Mouse (Mus musculus): Measurements from ENCODE around the gene Psmd3. TPM values are rescaled to one million over a fixed set of nuclear protein-coding genes. Genes with fewer than 3 reads are reported as not detected.

Psmd3 gene
- 165 and 173 TPM in 2 replicates for polyA plus RNA-seq (2012; rRNA removed)

DNA sequence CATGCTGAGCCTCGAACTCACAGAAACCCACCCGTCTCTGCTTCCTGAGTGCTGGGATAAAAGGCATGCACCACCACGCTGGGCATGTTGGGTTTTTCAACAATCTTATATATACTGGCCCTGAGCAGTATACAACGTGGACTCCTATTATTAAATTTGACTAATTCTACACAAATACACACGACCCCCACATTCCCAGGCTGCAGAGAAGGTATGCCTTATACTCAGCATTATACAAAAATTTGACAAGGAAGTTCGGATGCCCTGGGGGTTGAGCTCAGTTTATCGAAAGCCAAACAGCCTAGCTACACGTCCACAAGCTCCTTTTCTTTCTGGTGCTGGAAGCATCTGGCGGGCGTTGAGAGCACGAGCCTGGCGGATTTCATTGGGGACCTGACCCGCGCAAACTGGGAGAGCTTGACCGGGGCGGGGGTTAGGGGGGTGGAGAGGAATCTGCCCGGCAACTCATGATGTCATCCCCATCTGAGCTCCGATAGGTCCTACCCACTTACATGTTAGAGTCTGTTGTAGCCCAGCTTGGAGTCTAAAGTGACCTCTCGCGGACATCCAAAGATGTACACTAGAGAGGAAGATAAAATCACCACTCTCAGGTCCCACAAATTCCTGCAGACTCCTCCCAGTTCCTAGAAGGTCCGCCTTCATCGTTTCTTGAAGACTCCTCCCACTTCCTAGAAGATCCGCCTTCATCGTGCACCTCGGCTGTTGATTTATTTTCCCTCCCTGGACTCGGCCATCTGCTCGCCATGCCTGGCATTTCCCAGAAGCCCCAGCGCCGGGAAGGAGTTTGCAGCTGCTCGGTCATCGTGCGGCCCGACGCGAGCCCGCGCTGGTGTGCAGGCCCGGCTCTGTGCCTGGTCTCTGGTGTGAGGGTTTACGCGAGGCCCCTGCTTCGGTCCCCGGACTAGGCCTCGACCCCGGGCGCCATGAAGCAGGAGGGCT is at the start of gene Psmd3:
Psmd3 (plus strand) TSS at position 769 of the 960 bp plus-strand sequence.

DNA sequence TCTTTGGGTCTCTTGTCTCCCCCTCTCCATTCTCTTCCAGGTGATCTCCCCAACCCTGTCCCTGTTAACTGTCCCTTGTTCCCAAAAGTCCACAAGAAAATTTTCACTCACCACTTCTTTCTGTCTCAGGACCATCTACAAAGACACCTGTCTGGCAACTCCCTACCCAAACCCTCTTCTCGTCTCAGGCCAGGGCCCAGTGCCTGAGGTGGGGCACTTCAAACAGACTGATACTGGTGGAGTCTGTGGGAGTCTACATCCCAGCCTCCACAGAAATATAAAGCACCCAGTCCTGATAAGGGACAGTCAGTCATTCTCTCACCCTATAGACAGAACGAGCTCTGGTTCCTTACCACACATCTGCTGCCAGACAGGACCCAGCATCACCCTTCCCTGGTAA is 35.9 kb upstream of the Psmd3 start, which contains the start of gene Gsdma2:
Gsdma2 (plus strand) TSS at position 301 of the 400 bp plus-strand sequence.

DNA sequence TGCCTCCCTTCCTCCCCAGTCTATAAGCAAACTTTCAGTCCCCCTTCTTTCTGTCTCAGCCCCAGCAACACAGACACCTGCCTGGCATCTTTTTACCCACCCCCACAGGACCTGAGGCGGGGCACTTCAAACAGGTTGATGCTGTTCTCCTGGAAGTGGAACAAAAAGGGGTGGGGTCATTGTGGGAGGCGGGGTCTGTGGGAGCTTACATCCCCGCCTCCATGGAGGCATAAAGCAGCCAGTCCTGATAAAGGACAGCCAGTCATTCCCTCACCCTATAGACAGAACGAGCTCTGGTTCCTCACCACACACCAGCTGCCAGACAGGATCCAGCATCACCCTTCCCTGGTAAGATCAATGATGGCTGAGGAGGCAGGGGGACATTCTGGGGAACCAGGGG is 18.3 kb upstream of the Psmd3 start, which contains the start of gene Gsdma:
Gsdma (plus strand) TSS at position 261 of the 400 bp plus-strand sequence.

DNA sequence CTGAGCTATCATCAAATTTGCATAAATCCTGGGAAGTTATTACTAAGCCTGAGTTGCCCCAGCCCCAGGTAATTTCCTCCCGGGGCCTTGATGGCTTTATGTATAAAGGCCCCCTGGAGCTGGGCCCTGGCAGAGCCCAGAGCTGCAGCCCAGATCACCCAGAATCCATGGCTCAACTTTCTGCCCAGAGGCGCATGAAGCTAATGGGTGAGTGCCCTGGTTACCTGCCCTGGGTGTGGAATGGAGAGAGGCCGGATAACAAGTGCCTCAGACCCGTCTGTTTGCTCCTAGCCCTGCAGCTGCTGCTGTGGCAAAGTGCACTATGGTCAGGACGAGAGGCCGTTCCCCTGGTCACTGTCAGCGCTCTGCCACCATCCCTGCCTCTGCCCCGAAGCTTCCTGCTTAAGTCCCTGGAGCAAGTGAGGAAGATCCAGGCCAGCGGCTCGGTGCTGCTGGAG is 18.9 kb downstream of the Psmd3 start, which contains the start of gene Csf3:
Csf3 (plus strand) TSS at position 51 of the 458 bp plus-strand sequence.

GRCm38 (mm10) chr11:98729119-98729588 is 46.8 kb downstream of the Psmd3 start, which contains the start of gene Med24:
Med24 (minus strand) TSS chr11:98729435.

GRCm38 (mm10) chr11:98740393-98741050 is 58.2 kb downstream of the Psmd3 start, which contains the start of gene Thra:
Thra (plus strand) TSS chr11:98740638.

Other genes with a start within 250 kb of the Psmd3 start
- 73.6 and 108 TPM in 2 replicates for gene Mien1, start 243.6 kb upstream of the Psmd3 start, polyA plus RNA-seq (2012; rRNA removed)
- gene Grb7, start 236.2 kb upstream of the Psmd3 start, polyA plus RNA-seq (2012; rRNA removed): 3.2 and 3.3 TPM in 2 replicates
- gene Ikzf3, start 136.5 kb upstream of the Psmd3 start, polyA plus RNA-seq (2012; rRNA removed): 0.04 and 0.09 TPM in 2 replicates
- 0.09 and 0.44 TPM in 2 replicates for gene Zpbp2, start 131.5 kb upstream of the Psmd3 start, polyA plus RNA-seq (2012; rRNA removed)
- gene Ormdl3, start 95.2 kb upstream of the Psmd3 start, polyA plus RNA-seq (2012; rRNA removed): 51.7 and 70.0 TPM in 2 replicates
- gene Lrrc3c, start 84.3 kb upstream of the Psmd3 start, polyA plus RNA-seq (2012; rRNA removed): not detected in 2 replicates
- 0.62 and 2.6 TPM in 2 replicates for gene Gm12355, start 56.9 kb upstream of the Psmd3 start, polyA plus RNA-seq (2012; rRNA removed)
- gene Gsdma3, start 56.2 kb upstream of the Psmd3 start, polyA plus RNA-seq (2012; rRNA removed): not detected in 2 replicates
- 0.11 TPM in 1 of 2 replicates, not detected in the other for gene Gsdma2, start 35.8 kb upstream of the Psmd3 start, polyA plus RNA-seq (2012; rRNA removed)
- gene Gsdma, start 18.2 kb upstream of the Psmd3 start, polyA plus RNA-seq (2012; rRNA removed): 0.02 TPM in 1 of 2 replicates, not detected in the other
- gene Csf3, start 18.7 kb downstream of the Psmd3 start, polyA plus RNA-seq (2012; rRNA removed): not detected in 2 replicates
- 71.0 and 91.8 TPM in 2 replicates for gene Med24, start 46.9 kb downstream of the Psmd3 start, polyA plus RNA-seq (2012; rRNA removed)
- gene Thra, start 58.1 kb downstream of the Psmd3 start, polyA plus RNA-seq (2012; rRNA removed): 104 and 116 TPM in 2 replicates
- gene Nr1d1, start 92.8 kb downstream of the Psmd3 start, polyA plus RNA-seq (2012; rRNA removed): 0.91 and 1.3 TPM in 2 replicates
- gene Msl1, start 113.0 kb downstream of the Psmd3 start, polyA plus RNA-seq (2012; rRNA removed): 104 and 142 TPM in 2 replicates
- 60.4 and 105 TPM in 2 replicates for gene Casc3, start 122.4 kb downstream of the Psmd3 start, polyA plus RNA-seq (2012; rRNA removed)
- 6.0 and 9.7 TPM in 2 replicates for gene Rapgefl1, start 154.2 kb downstream of the Psmd3 start, polyA plus RNA-seq (2012; rRNA removed)
- 10.0 and 11.9 TPM in 2 replicates for gene Wipf2, start 181.1 kb downstream of the Psmd3 start, polyA plus RNA-seq (2012; rRNA removed)
- gene Cdc6, start 225.2 kb downstream of the Psmd3 start, polyA plus RNA-seq (2012; rRNA removed): 24.9 and 35.6 TPM in 2 replicates
- gene Rara, start 245.3 kb downstream of the Psmd3 start, polyA plus RNA-seq (2012; rRNA removed): 13.0 and 30.0 TPM in 2 replicates

Data from central nervous system, embryonic 11.5 days (tissue).